Mouse (Mus musculus) heart, postnatal 0 days (tissue): Measurements from ENCODE around the gene Os9. TPM values are rescaled to one million over a fixed set of nuclear protein-coding genes. Genes with fewer than 3 reads are reported as not detected.
"Not testable (repeated sequence)": the region's sequence is repeated elsewhere in the genome, so short reads cannot be mapped to it uniquely, and the experiment has no call there.

Experiments used
- ATAC-seq: fragments of 200-750 bp; cut with Nextera tagmentation; 2 replicates; pipeline ENCODE4 v1.8.0; 2017; ENCODE audit warnings: low read depth, moderate number of reproducible peaks, moderate library complexity; ENCODE audit not compliant: insufficient read depth
- DNase-seq: peaks from one replicate; pipeline ENCODE4 v3.0.0-alpha.2; 2016; ENCODE audit warnings: low spot score
- H3K27ac ChIP-seq: fragments of 300-500 bp; sonication (generic); 2 replicates; pipeline ENCODE4 v1.5.1; 2014; ENCODE audit warnings: low read depth, mild to moderate bottlenecking
- H3K27me3 ChIP-seq: fragments of 300-500 bp; sonication (generic); 2 replicates; pipeline ENCODE4 v1.6.1; 2014; ENCODE audit warnings: low read length, mixed read lengths; ENCODE audit not compliant: control insufficient read depth, insufficient read depth
- H3K36me3 ChIP-seq: fragments of 300-500 bp; sonication (generic); replicated peaks from 2 replicates; pipeline ENCODE4 v1.6.1; 2014; ENCODE audit warnings: low read length, mixed read lengths; ENCODE audit not compliant: control insufficient read depth, insufficient read depth
- H3K4me1 ChIP-seq: fragments of 300-500 bp; sonication (generic); 2 replicates; pipeline ENCODE4 v1.6.1; 2014; ENCODE audit warnings: antibody characterized with exemption; ENCODE audit not compliant: control insufficient read depth, insufficient read depth
- H3K4me2 ChIP-seq: fragments of 300-500 bp; sonication (generic); 2 replicates; pipeline ENCODE4 v1.6.1; 2014; ENCODE audit warnings: low read depth, mild to moderate bottlenecking, low read length, moderate library complexity
- H3K4me3 ChIP-seq: fragments of 300-500 bp; sonication (generic); 2 replicates; pipeline ENCODE4 v1.5.1; 2014; ENCODE audit warnings: low read depth, low read length
- H3K9ac ChIP-seq: fragments of 300-500 bp; sonication (generic); replicated peaks from 2 replicates; pipeline ENCODE4 v1.6.1; 2014; ENCODE audit warnings: low read depth, low read length, mixed read lengths
- H3K9me3 ChIP-seq: fragments of 300-500 bp; sonication (generic); replicated peaks from 2 replicates; pipeline ENCODE4 v1.6.1; 2016; ENCODE audit warnings: low read length; ENCODE audit not compliant: control insufficient read depth
- CTCF ChIP-seq: IDR thresholded peaks from 2 replicates; pipeline ENCODE4 v1.5.1; 2016; ENCODE audit warnings: antibody characterized with exemption, control low read depth, low read depth
- EP300 ChIP-seq: IDR thresholded peaks from 2 replicates; pipeline ENCODE4 v1.6.1; 2016; ENCODE audit warnings: antibody characterized with exemption, low read depth
- WGBS: fragments of 180-500 bp; shearing (Covaris S2); extraction: QIAGEN DNeasy Blood & Tissue Kit; methylation state at CpG from one replicate; pipeline ENCODE4 v1.1.7; 2014; 5-methylcytosine and 5-hydroxymethylcytosine counted together
- polyA plus RNA-seq: library from polyadenylated mRNA; unstranded; fragments of >200 nt; fragmentation: Nextera tagmentation; extraction: Ambion mirVana; gene quantifications from 2 replicates; pipeline ENCODE4 v1.2.1, GENCODE M21; 2015
- total RNA-seq: library from RNA; depleted of rRNA; stranded (reverse); fragments of >200 nt; gene quantifications from 2 replicates; pipeline ENCODE4 v1.2.3, GENCODE M21; 2014; ENCODE audit warnings: low replicate concordance

The Os9 gene
- total and polyA plus RNA-seq, 2 experiments from 2014 or later: 39.8 to 40.0 TPM

DNA sequence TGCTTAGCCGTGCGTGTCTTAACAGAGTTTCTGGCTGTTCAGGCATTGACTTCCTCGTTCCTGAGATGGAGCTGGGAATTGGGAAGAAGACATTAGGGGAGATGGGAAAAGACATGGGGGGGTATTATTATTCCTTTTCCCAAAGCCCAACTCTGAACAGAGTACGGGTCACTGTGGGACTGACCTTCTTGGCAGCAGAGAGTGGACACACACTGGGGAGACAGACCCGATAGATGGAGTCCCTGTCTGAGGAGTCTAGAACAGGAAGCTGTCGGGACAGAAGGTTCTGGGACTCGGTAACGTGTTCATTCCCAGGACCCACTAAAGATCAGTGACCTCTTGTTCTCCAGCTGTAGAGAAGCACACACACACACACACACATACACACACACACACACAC, 45.3 kb downstream of the Os9 start:
- DNase-seq: no peak

DNA sequence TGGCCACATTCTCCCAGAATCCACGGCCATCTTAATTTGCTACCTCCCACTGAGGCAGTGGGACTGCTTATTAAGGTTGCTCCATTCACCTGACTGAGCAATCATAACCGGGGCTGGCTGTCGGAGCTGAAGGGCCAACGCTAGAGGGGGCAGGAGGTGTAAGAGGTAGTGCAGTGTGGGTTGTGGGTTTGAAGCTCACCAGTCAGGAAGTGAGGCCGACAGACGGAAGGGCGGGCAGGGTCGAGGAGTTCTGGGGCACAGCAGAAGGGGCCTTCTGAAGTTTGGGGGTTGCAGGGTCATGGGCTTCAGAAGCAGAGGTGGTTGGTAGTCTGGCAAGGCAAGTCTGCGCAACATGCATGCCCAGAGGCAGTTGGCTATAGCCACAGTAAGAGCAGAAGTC, 45.9 kb downstream of the Os9 start, which contains the start of gene Agap2:
Gene Agap2, plus strand, starts transcription at position 205 of the 400 bp plus-strand sequence.
- TF ChIP-seq EP300 (no peak), CTCF (no peak)
- Histone ChIP-seq H3K36me3 (no peaks in the 10 kb centered on the region), H3K4me2 (peak within 1 kb of the TSS; percentile 28; the same call in 1 of the 2 replicates), H3K9me3 (no peaks in the 10 kb centered on the region), H3K4me1 (peaks cover 7% of the 10 kb centered on the region; the same call in 1 of the 2 replicates), H3K27me3 (peaks cover 50% of the 10 kb centered on the region), H3K27ac (no peak within 1 kb of the TSS), H3K9ac (no peak within 1 kb of the TSS), H3K4me3 (peak within 1 kb of the TSS; percentile 15; the same call in 1 of the 2 replicates)
- ATAC-seq: no peak
- WGBS: 47% methylated on average over 9 of the region's 9 CpGs
- DNase-seq: no peak

More for the DNA sequence above, 45.3 kb downstream of the Os9 start:
- Histone ChIP-seq H3K9me3 (no peaks in the 10 kb centered on the region), H3K36me3 (no peaks in the 10 kb centered on the region), H3K4me2 (peak overlapping the region; percentile 28; the same call in 1 of the 2 replicates), H3K27me3 (peaks cover 56% of the 10 kb centered on the region), H3K9ac (no peak overlapping the region), H3K4me1 (peaks cover 7% of the 10 kb centered on the region; the same call in 1 of the 2 replicates), H3K27ac (no peak overlapping the region), H3K4me3 (peak overlapping the region; percentile 15; the same call in 1 of the 2 replicates)
- 61% methylated on average over 8 of the region's 8 CpGs for WGBS
- no peak for ATAC-seq
- no peak for TF ChIP-seq CTCF
- no peak for TF ChIP-seq EP300

DNA sequence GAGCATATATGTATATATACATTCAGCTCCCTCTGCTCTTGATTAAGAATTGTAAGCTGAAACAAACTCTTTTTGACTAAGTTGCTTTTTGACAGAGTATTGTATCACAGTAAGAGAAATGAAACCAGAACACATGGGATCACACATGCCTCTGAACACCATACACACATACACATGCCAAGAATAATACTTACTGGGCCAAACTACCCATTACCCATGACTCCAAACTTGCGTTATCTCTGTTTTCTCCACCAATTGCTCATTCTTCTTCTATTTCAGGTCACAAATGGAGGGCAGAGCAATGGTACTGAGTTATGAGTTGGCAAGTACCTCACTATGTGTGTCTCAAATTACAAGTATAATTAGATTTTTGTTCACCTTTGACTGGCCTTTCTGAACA, 47.0 kb downstream of the Os9 start:
- DNase-seq (no peak), ATAC-seq (no peak)
- H3K9me3 ChIP-seq: no peaks in the 10 kb centered on the region
- H3K9ac ChIP-seq: no peak overlapping the region
- no peak for TF ChIP-seq CTCF
- H3K27me3 ChIP-seq: peaks cover 39% of the 10 kb centered on the region
- H3K4me1 ChIP-seq: peaks cover 13% of the 10 kb centered on the region
- H3K4me2 ChIP-seq: no peak overlapping the region
- 82% methylated on average over 1 of the region's 1 CpGs for WGBS
- H3K27ac ChIP-seq: no peak overlapping the region
- H3K4me3 ChIP-seq: no peak overlapping the region
- no peaks in the 10 kb centered on the region for H3K36me3 ChIP-seq

DNA sequence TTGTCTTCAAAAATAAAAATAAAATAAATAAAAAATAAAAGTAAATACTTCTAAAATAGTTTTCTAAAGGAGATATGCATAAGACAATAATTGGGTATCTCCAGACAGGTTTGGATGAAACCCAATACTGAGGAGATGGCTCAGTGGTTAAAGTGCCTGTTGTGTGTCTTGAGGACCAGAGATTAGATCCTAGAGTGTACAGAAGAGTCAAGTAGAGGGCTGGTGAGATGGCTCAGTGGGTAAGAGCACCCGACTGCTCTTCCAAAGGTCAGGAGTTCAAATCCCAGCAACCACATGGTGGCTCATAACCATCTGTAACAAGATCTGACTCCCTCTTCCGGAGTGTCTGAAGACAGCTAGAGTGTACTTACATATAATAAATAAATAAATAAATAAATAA, 48.0 kb downstream of the Os9 start:
- not testable (repeated sequence) for ATAC-seq, DNase-seq

DNA sequence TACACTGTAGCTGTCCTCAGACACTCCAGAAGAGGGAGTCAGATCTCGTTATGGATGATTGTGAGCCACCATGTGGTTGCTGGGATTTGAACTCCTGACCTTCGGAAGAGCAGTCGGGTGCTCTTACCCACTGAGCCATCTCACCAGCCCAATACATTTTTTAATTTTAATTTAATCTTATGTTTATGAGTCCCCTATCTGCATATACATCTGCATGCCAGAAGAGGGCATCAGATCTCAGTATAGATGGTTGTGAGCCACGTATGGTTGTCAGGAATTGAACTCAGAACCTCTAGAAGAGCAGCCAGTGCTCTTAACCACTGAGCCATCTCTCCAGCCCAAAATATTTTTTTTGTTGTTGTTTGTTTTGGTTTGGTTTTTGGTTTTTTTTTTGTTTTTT, 48.7 kb downstream of the Os9 start:
- H3K9me3 ChIP-seq, DNase-seq, H3K4me3 ChIP-seq, H3K27ac ChIP-seq, H3K9ac ChIP-seq, H3K4me2 ChIP-seq, ATAC-seq: not testable (repeated sequence)
- peaks cover 15% of the 10 kb centered on the region for H3K4me1 ChIP-seq
- WGBS: 77% methylated on average over 4 of the region's 4 CpGs
- peaks cover 12% of the 10 kb centered on the region for H3K36me3 ChIP-seq
- H3K27me3 ChIP-seq: peaks cover 22% of the 10 kb centered on the region

More for the DNA sequence above, 48.0 kb downstream of the Os9 start:
- not testable (repeated sequence) for H3K36me3 ChIP-seq, H3K9ac ChIP-seq, H3K9me3 ChIP-seq, H3K4me2 ChIP-seq, H3K27ac ChIP-seq, H3K4me3 ChIP-seq
- Histone ChIP-seq H3K4me1 (peaks cover 15% of the 10 kb centered on the region), H3K27me3 (peaks cover 29% of the 10 kb centered on the region)
- 77% methylated on average over 2 of the region's 2 CpGs for WGBS

DNA sequence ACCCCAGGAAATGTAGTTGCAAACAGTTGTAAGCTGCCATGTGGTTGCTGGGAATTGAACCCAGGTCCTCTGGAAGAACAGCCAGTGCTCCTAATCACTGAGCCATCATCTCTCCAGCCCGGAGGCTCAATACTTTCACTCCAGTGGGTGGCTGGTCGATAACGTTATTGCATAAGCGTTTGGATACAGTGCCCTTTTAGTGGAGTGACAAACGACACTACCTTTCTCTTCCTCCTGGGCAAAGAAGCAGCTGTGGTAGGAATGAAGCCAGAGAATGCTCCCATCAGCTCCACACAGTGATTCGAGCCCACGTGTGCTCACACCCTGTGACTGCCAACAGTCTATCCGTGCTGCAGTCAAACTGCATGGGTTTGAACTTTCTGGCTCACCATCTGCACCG, 49.7 kb downstream of the Os9 start:
- H3K4me1 ChIP-seq: peaks cover 15% of the 10 kb centered on the region
- H3K27ac ChIP-seq: no peak overlapping the region
- H3K4me3 ChIP-seq: peak overlapping the region; percentile 89; the same call in 1 of the 2 replicates
- H3K9ac ChIP-seq: no peak overlapping the region; the same call in 1 of the 2 replicates
- peak overlapping the region; percentile 80 for H3K4me2 ChIP-seq
- no peak for DNase-seq
- 68% methylated on average over 9 of the region's 9 CpGs for WGBS
- ATAC-seq: no peak
- peaks cover 13% of the 10 kb centered on the region for H3K27me3 ChIP-seq
- TF ChIP-seq CTCF: no peak
- TF ChIP-seq EP300: no peak
- peaks cover 23% of the 10 kb centered on the region for H3K36me3 ChIP-seq
- H3K9me3 ChIP-seq: no peaks in the 10 kb centered on the region
